Mouse (Mus musculus) cerebellum, adult (tissue): ENCODE measurements around the gene Sestd1.

Experiments
- ATAC-seq: cut with Nextera tagmentation; 2 replicates; pipeline ENCODE4 v1.9.2; 2017; ENCODE audit warnings: mild to moderate bottlenecking, moderate library complexity, mixed read lengths; ENCODE audit not compliant: insufficient number of reproducible peaks, low FRiP score, low TSS enrichment

The Sestd1 gene

DNA sequence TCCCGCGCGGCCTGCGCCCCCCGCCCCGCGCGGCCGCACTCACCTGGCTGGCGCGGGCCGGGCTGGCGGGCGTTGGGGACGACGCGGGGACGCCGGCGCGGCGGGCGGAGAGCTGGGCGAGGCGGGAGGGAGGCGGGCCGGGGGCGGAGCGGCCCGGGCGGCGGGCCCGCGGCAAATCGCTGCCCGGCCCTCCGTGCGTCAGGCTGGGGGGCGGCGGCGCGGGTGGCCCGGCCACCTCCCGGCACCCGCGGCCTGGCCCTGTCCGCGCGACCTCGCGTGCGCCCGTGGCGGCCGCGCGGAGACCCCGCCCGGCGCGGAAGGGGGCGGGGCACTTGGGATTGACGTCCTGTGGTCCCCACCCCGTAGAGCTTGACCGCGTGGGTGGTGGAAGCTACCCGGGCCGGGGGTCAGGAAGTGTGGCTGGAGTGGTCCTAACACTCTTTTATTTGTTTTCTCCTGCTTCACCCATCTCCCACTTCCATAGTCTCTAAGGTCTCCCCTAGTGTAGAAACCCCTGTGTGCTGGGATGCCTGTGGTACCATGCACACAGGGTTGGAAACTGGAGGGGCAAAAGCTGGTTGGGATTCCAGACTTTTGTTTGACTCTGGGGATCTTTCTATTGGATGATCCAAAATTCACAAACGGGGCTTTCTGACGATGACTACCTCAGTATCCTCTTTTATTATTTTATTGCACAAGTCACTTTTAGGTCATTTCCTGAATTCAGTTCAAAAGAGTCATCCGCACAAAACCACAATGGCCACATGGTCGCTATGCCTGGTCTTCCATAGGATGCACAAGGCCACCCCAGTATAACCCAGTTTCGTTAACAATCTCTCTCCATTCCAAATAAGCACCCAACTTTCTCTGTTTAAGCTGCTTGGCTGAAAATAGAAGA is at the start of gene Sestd1:
TSS of gene Sestd1 (minus strand) at position 81 of the 898 bp plus-strand sequence.
- peak; percentile 74 for ATAC-seq

DNA sequence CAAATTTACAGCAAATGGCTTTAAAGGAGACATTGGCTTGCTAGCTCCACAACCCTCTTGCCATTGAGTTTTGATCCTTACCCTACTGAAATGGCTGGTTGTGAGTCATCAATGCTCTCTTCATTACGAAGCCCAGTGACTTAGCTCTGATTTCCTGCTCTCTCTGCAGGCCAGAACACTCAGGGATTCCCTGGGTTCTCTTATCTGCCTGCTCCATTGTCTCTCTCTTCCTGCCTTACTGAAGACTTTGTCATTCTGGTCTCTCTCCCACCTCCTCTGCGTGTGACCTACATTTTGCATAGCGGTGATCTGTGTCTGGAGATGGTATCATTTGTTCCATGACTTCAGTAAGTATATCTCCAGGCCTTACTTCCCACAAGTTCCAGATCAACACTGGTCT is 46.9 kb upstream of the Sestd1 start:
- no peak for ATAC-seq

DNA sequence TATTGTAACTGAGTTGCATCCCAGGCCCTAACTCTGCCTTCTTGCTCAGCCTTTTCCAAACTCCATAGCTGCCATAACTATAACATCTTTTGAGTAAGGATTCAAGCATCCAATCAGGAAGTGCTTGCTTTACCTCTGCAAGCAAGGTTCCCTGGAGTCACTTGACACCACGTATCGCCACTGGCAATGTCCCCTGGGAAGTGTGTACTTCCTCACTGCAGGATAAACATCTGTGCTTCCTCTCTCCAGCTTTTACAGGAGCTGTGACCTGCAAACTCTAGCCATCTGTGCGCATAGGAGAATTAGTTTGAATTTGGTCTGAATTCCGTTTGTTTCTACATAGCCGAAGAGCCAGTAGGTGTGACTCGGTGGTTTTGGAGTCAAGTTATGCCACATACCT is 43.3 kb upstream of the Sestd1 start:
- no peak for ATAC-seq

DNA sequence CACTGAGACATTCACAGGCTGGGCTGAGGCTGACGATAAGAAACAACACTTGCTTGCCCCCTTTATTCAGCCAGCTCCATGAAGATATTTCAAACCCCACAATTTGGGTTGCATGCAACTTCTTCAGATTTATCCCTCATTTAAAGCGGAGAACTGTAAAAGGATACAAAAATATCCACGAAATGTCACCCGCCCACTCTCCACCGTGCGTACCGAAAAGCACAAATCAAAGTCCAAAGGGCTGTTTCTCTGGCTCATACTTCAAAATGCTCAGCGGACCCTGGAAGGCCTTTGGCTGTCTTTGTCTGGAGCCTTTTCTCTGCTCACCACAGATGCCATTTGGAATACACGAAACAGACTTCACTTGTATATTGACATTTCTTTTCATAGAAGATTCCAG is 42.8 kb upstream of the Sestd1 start:
- ATAC-seq, result no peak

DNA sequence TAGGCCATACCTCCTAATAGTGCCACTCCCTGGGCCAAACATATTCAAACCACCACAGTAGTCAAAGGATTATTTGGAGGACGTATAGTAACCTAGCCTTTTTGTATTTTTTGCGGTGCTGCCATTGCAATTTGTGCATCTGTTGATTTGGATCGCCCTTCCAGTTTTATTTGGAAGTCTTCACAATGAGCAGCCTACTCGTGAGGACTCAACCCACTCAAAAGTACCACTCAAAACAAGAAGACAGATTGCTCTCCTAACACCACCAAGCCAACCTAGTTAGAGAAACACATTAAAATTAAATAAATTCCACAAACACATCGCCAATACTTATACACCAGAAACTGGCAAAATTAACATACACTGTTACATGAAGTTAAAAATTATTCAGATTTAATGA is 38.8 kb upstream of the Sestd1 start:
- no peak for ATAC-seq

DNA sequence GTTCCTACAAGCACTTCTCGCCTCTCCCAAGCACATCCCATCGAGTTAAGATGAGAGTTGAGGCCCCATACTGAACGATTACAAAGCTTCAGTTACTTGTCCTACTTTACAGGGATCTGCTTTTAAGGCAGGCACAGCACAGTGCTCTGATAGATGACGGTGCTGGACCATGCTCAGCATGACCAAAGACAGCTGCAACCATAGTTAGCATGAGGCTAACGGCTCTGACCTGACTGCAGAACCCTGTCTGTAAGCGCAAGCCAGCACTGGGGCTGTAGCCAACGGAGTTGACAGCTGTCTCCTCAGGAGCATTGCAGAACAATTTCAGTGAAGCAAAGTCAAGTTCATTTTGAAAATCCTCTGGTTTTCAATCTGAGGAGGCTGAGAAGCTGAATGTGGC is 36.6 kb upstream of the Sestd1 start:
- ATAC-seq, result no peak

DNA sequence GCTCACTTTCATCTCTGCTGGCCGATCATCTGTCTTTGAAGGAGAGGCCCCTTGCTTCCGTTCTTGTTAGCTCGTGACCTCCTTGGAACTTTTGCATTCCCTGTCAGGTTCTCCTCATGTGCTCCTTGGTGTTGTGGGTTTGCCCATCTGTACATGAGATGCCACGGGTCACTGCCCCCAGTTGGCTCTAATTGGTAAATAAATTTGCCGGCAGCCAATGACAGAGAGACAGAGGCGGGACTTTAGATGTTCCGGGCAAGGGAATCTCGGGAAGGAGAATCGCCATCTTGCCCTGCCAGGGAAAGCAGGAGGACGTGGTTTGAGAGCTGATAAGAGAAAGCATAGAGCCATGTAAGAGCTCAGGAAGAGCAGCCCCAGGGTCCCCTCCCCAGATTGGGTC is 33.5 kb upstream of the Sestd1 start:
- ATAC-seq, result no peak

DNA sequence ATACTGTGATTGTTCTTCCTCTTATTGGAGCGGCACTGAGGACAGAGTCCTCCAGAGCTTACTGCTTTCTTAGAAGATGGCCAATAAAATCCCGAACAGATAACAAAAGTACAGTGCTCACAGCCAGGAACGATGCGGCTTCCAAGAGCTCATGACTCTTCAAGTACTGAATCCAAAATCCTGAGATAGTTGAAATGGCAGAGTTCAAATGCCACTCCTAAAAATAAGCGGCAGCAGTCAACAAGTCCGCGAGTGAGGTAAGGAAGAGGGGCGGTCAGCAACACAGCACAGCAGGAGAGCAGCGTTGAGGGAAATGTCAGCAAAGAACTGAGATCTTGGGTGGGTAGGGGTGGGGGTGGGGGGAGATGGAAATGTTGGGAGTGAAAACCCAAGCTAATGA is 32.2 kb upstream of the Sestd1 start:
- no peak for ATAC-seq

DNA sequence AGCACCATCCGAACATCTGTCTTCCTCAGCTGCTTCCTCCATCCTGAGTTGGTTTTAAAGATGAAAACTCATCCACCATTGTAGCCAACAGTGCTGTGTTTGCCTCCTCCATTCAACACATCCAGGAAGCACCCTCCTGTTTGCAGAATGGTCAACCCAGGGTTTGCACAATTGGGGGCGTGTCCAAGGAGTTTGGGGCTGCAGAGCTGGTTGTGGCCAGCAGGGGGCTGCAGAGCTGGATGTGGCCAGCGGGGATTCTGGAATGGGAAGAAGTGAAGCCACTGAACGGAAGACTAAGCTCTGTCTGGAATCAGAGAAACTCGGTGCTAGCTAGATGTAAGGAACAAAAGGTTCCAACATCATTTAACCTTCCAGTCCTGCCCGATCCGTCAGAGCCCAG is 28.9 kb upstream of the Sestd1 start:
- no peak for ATAC-seq

DNA sequence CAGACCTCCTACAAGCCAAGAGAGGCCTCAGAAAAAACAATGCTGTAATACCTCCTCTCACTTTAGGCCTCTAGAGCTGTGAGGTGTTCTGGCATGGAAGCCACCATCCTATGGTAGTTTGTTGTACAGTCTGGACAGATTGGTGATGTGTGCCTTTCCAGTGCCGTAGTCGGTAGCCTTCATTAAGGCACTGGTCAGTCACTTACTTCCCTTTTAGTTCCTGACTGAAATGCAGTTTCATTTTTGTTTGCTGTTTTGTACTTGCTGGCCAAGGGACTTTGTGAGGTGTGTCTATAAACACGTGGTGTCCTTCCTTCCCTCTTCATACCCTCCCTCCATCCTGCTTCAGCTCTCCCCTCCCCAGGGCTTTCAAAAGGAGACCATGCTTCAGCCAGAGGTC is 24.1 kb upstream of the Sestd1 start:
- ATAC-seq, result no peak

DNA sequence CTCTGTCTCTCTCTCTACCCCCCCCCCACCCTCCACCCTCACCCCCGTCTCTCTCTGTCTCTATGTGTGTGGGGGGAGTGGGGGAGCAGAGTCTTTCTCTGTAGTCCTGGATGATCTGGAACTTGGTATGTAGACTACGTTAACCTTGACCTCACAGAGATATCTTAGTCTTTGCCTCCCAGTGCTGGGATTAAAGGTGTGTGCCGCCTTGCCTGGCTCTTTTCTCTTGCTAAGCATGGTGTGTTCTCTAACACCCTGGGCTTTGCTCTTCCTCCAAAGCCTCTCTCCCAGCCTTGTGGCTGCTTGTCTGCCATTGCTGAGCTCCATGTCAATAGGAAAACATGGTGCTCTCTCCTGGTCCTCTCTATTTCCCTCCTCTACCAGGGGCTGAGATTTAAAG is 23.3 kb upstream of the Sestd1 start:
- ATAC-seq, result no peak

DNA sequence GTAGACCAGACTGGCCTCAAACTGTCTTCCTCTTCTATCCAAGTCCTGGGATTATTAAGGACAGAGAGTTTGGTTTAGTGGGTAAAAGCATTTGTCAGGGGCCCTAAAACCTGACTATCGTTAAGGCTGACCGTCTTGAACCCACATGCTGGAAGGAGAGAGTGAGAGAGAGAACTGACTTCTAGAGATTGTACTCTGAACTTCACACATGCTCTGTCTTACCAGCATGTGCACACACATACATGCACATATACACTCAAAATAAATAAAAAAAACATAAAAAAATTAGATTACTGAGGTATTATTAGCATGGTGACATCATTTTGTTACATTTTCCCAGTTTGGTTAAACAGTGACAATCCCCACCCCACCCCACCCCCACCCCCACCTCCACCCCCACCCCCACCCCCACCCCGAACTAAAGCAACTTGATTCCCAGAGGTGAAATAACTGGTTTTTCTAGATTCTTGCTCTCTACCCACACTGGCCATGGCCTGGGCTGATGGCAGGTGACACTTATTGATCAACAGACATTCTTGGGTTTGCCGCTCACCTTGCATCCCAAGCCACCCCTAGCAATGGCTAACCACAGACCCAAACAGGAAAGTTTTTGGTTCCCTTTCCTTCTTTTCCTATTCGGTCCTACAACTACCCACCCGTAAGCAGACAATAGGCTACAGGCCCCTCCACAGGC is 22.4 kb upstream of the Sestd1 start:
- no peak for ATAC-seq

DNA sequence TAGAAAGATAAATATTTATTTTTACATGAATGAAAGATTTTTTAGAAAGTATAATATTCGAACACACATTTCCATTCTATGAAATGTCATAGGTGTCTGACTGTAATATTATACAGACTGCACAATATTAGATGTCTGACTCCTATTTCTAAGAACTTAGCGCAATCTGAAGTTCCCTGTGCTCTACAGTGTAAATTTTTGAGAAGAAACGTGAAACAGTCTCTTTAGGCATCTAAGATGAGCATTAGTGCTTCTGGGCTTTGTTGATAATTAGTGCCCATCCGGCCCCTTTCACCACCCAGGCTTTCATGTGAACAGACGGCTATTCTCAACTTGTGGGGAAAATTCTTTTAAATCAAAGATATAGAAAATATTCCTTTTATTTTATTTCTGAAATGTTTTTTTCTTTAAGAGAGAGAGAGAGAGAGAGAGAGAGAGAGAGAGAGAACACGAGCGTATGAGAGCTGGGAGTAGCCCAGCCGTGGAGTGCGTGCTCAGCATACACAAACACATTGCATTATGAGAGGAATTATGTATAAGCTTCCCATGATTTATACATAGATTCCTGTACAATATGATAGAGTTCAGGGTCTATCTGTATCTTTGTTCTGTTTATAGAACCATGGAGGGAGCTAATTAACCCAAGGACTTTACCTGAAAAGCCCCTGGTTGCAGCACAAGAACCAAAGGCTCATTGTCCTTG is 21.4 kb upstream of the Sestd1 start:
- no peak for ATAC-seq

DNA sequence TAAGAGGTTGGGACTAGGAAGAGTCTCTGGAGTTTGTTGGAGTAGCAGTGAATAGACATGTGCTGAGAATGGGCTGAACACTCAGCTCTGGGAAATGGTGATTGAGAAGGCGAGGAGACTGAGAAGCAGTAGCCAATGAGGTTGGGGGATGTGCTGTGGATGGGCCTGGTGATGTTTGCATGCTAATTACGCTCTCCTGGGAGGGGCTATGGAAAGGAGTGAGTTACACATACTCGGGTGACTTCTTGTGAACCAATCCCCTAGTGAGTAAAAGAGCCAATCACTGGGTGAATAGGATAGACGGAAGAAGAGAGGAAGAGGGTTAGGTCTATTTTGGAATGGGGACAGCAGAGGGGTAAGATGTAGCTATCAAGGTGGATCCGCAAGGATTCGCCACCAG is 9.3 kb upstream of the Sestd1 start:
- no peak for ATAC-seq

DNA sequence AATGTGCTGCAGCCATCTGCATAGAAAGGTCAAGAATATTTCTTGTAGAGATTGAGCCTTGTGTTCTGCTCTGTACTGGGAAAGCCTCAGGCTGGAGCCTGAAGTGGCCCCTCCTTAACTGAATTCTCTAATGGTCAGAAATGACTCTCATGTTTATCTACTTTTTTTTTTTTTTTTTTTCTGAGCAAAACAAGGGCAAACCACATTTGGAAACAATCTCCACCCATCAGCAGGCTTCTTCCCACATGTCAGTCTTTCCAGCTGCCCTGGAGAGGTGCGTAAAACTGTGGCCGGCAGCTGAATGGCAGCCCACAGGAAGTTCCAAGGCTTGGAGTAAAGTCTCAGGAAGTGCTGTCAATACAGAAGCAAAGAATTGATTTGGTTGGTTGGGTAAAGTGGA is 6.4 kb upstream of the Sestd1 start:
- ATAC-seq, result no peak

DNA sequence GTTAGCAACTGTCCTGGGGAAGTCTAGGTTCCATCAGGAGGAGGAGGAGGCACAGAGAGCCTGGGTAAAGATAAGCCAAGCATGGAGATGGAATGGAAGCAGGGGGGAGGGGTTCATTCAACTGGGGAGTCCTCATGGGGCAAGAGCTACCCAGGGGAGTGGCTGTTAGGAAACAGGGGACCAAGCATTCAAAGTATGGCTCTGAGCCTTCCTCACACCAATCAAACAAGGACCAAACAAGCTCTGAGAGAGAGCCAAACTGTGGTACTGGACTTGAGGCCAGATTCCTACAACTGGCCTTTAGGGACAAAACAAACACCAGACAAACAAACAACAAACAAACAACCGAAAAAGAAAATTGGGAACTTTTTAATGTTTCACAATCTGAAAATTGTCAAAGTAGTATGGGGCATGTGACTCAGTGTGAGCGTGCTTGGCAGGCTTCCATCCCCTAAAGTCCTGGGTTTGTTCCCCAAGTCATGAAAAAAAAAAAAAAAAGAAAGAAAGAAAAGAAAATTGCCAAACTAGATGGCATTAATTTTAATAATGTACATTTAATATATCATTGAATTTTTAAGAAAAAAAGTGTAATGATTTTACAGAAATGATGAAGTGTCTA is 4.0 kb upstream of the Sestd1 start:
- ATAC-seq, result no peak

DNA sequence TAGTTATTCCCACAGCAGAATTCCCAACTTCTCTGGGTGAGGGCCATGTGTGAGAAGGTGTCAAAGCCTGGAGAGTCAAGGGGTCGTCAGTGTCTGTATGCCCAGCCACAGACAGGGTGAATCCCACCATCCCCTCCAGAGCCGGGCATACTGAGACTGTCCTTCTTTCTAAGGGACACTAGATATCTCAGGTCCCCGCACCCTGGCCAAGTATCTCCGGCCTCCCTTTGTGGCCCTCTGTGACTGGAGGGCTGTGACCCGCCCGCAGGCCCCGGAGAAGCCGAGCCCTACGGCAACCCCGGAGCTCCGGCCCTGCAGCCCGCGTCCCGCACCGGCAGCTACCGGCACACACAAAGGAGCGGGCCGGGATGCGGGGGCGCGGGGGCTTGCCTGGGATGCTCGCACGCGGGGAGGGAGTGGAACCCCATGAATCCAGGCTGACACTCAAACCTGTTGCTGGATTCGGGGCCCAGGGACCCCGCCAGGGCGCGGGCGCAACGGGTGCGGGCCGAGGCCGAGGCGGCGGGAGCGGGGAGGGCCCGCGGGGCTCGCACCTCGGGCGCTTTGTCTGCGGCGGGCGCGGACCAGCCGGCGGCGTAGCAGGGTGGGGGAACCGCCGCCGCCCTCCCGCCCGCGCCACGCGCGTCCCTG is 406 bp downstream of the Sestd1 start:
- ATAC-seq, result peak; percentile 63

DNA sequence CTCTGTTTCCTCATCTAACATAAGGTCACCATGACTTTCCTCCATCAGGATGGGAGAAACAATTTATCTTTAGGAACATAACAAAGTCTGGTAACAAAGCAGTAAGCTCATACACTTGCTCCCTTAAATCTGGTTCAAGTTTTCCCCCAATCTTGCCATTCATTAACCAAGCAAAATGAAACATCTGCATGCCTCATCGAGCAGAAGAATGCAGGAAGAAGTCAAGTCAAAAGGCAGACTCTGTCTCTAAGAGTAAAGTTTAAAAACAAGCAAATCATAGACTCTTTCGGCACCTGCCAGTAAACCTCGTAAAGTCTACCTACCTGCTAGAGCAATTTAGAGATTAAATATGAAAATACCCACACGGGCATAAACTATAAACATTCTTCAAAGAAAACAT is 3.1 kb downstream of the Sestd1 start:
- ATAC-seq, result no peak

DNA sequence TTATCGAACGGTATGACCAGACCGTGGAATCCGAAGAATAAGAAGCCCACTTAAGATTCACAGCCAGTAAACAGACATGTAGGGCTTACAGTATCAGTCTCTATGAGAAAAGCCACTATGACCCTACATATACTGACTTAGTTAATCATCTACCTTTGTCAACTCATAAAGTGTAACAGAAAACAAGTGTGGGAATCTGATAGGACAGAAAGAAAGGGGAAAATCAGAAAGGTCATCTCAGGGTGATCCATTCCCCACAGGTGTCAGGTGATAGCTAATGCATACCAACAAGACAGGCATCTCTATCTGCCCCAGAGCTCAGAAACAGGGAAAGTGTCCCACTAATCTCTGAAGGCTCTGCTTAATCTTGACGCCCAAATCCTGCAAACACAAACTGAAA is 4.5 kb downstream of the Sestd1 start:
- no peak for ATAC-seq

DNA sequence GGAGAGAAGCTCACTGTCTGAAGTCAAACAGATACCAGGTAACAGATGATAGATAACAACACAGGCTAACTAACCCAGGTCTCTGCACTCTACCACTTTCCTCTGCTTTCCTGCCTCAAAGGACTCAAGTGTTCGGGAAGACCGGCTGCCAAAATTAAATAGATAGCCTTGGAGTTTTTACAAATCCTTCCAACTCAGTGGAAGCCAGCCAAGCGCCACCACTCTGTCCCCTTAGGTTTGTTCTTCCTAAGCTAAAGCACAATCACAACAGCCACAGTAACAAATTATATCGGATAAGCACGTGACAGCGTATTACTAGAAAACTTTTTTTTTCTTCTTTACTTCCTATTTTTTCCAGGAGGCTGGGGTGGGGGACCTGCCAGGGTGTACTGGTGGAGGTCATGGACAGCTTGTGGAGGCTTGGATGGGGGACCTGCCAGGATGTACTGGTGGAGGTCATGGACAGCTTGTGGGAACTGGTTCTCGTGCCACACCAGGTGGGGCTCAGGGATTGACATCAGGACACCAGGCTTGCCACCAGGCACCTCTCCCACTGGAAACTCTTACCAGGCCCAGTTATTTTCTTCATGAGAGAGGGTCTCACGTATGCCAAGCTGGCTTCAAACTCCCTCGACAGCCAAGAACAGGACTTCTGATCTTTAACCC is 5.3 kb downstream of the Sestd1 start:
- ATAC-seq, result no peak
